Mouse (Mus musculus): ENCODE measurements around the gene Ubp1. TPM values are rescaled to one million over a fixed set of nuclear protein-coding genes. Genes with fewer than 3 reads are reported as not detected.

Ubp1 gene
- total and polyA plus RNA-seq, 2 experiments from 2014 or later, result 17.8 to 92.5 TPM

- Histone ChIP-seq H3K4me1 (ENCODE audit: insufficient read depth) (peaks cover 7% of the 10 kb centered on the region; the same call in 1 of the 2 replicates), H3K27ac (ENCODE audit: low read depth, low read length) (peak overlapping the region; percentile 74; the same call in 1 of the 2 replicates)
- 6% methylated on average over 8 of the region's 8 CpGs for WGBS
Measured at GRCm38 (mm10) chr9:114025846-114026245, 95.1 kb downstream of the Ubp1 start.

GRCm38 (mm10) chr9:114026261-114026934 is 95.7 kb downstream of the Ubp1 start:
- Histone ChIP-seq H3K4me1 (ENCODE audit: insufficient read depth) (peaks cover 7% of the 10 kb centered on the region; the same call in 1 of the 2 replicates), H3K9ac (peak overlapping the region; percentile 77), H3K27me3 (ENCODE audit: insufficient read depth, low read length) (no peaks in the 10 kb centered on the region), H3K4me2 (ENCODE audit: low read depth) (peak overlapping the region; percentile 60), H3K4me3 (ENCODE audit: low read depth, low read length) (peak overlapping the region; percentile 62), H3K9me3 (ENCODE audit: low read length) (no peaks in the 10 kb centered on the region), H3K27ac (ENCODE audit: low read depth, low read length) (peak overlapping the region; percentile 74), H3K36me3 (ENCODE audit: insufficient read depth) (no peaks in the 10 kb centered on the region)
- ATAC-seq (peak; percentile 98), DNase-seq (peak; percentile 95)
- WGBS, result 2% methylated on average over 48 of the region's 52 CpGs
- peak; percentile 58 for TF ChIP-seq CTCF (IDR thresholded peaks at IDR 0.05; ENCODE audit: low read depth)

More at GRCm38 (mm10) chr9:114025846-114026245, 95.1 kb downstream of the Ubp1 start:
- Histone ChIP-seq H3K4me2 (ENCODE audit: low read depth) (peak overlapping the region; percentile 60), H3K36me3 (ENCODE audit: insufficient read depth) (no peaks in the 10 kb centered on the region), H3K9ac (peak overlapping the region; percentile 77), H3K4me3 (ENCODE audit: low read depth, low read length) (peak overlapping the region; percentile 62), H3K9me3 (ENCODE audit: low read length) (no peaks in the 10 kb centered on the region), H3K27me3 (ENCODE audit: insufficient read depth, low read length) (no peaks in the 10 kb centered on the region)
- no peak for TF ChIP-seq CTCF (IDR thresholded peaks at IDR 0.05; ENCODE audit: low read depth)
- ATAC-seq, result no peak
- DNase-seq, result no peak

Other genes starting within 250 kb of the Ubp1 start
- gene Pdcd6ip, start 222.7 kb upstream of the Ubp1 start, total RNA-seq (2014; rRNA removed), result 20.7 and 34.7 TPM in 2 replicates
- 28.8 and 29.3 TPM in 2 replicates for gene Pdcd6ip, start 222.7 kb upstream of the Ubp1 start, polyA plus RNA-seq (2015; fragmentation: Nextera tagmentation; extraction: Ambion mirVana)
- 243 and 278 TPM in 2 replicates for gene Clasp2, start 189.5 kb upstream of the Ubp1 start, total RNA-seq (2014; rRNA removed)
- 58.7 and 95.6 TPM in 2 replicates for gene Clasp2, start 189.5 kb upstream of the Ubp1 start, polyA plus RNA-seq (2015; fragmentation: Nextera tagmentation; extraction: Ambion mirVana)
- gene Fbxl2, start 115.3 kb downstream of the Ubp1 start, total RNA-seq (2014; rRNA removed), result 29.9 and 34.0 TPM in 2 replicates
- 24.2 and 26.1 TPM in 2 replicates for gene Fbxl2, start 115.3 kb downstream of the Ubp1 start, polyA plus RNA-seq (2015; fragmentation: Nextera tagmentation; extraction: Ambion mirVana)
- gene Susd5, start 126.2 kb downstream of the Ubp1 start, total RNA-seq (2014; rRNA removed), result 0.54 and 1.6 TPM in 2 replicates
- 0.09 and 0.31 TPM in 2 replicates for gene Susd5, start 126.2 kb downstream of the Ubp1 start, polyA plus RNA-seq (2015; fragmentation: Nextera tagmentation; extraction: Ambion mirVana)

Measured in forebrain, postnatal 0 days (tissue).